Mouse (Mus musculus) testis, adult 2 months (tissue): ENCODE measurements around the gene Gm20489.

ENCODE experiments used
- CTCF ChIP-seq: fragments of 200-500 bp; IDR thresholded peaks from 2 replicates; pipeline ENCODE4 v1.5.1; 2012; ENCODE audit warnings: low read depth, mild to moderate bottlenecking, inconsistent platforms, low read length, moderate library complexity; ENCODE audit not compliant: control insufficient read depth, insufficient read depth, insufficient replicate concordance
- POLR2A ChIP-seq: fragments of 200-500 bp; IDR thresholded peaks from 2 replicates; pipeline ENCODE4 v1.6.1; 2012; ENCODE audit warnings: low read depth, mild to moderate bottlenecking, inconsistent platforms, low read length, moderate library complexity; ENCODE audit not compliant: control insufficient read depth

GRCm38 (mm10) chrX:101268755-101269124, at the start of gene Gm20489:
- TF ChIP-seq POLR2A (no peak), CTCF (no peak)
